Mouse (Mus musculus): ENCODE results near the gene Myh9. TPM values are rescaled to one million over a fixed set of nuclear protein-coding genes. Genes with fewer than 3 reads are reported as not detected.
A peak's percentile ranks its signal among the peaks of the same experiment; 100 is the strongest.

The Myh9 gene
- total RNA-seq, 1 experiment = 152 TPM

DNA sequence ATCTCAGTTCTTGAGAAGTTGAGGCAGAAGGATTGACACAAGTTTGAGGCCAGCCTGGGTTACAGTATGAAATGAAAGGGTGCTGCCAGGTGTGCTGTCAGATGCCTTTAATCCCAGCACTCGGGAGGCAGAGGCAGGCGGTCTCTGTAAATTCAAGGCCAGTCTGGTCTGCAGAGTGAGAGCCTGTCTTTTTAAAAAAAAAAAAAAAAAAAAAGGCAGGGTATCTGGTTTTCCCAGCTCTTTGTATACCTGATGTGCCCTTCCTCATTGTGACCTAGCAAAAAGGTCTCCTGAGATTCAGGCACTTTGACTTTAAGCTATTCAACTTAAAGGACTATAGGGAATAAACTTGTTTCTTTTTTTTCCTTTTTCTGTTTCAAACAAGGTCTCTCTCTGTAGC is 10.0 kb upstream of the Myh9 start:
- peaks cover 28 to 30% of the 10 kb centered on the region in 2 experiments for H3K4me1 ChIP-seq (ENCODE audit: control insufficient read depth in 2 of 2, insufficient read depth in 2 of 2, low read length in 2 of 2, poor library complexity in 1 of 2)
- H3K9me3 ChIP-seq (ENCODE audit: control insufficient read depth, insufficient read depth, low read depth, low read length) = no peaks in the 10 kb centered on the region
- DNase-seq (ENCODE audit: low read depth, low spot score) = no peak
- TF ChIP-seq ZNF384 (IDR thresholded peaks at IDR 0.05; ENCODE audit: low read depth, low read length) = 0 out of 2 replicates have a peak, but pooled peaks have one; percentile 53
- TF ChIP-seq HCFC1 (IDR thresholded peaks at IDR 0.05; ENCODE audit: borderline replicate concordance, insufficient read depth, low read length) = no peak
- no peak overlapping the region for H3K4me3 ChIP-seq (ENCODE audit: insufficient read depth in 1 of 2, low read depth in 1 of 2, low read length in 2 of 2, poor library complexity in 1 of 2, severe bottlenecking in 1 of 2)
- H3K9ac ChIP-seq (ENCODE audit: insufficient read depth, low read depth, low read length, poor library complexity, severe bottlenecking) = no peak overlapping the region
- no peak overlapping the region; the same call in 1 of the 2 replicates for H3K27ac ChIP-seq (ENCODE audit: insufficient read depth, low read depth, low read length, poor library complexity, severe bottlenecking)
- in situ Hi-C loops (cut with MboI; ENCODE audit: low sequenced_read_pairs in 2 of 2, unreplicated experiment in 2 of 2) = no loop called here
- H3K36me3 ChIP-seq (ENCODE audit: control insufficient read depth, insufficient read depth, low read length, poor library complexity, severe bottlenecking) = no peaks in the 10 kb centered on the region

DNA sequence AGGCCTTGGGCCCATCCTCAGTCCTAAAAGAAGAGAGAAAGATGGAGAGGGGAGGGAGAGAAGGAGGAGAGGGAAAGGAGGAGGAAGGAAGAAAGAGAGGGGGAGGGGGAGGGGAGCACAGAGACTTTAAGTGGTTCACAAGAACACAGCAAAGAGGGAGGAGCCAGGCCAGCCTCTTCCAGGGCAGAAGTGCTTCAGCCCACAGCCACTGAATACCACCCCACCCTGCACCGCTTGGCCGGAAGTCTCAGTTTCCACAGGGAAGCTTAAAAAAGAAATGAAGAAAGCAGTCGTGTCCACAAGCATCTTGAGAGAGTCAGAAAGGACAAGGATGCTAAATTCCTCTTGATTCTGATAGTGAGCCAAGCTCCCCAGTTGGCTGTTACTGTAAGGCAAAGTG is 9.2 kb upstream of the Myh9 start:
- no peaks in the 10 kb centered on the region for H3K36me3 ChIP-seq (ENCODE audit: control insufficient read depth, insufficient read depth, low read length, poor library complexity, severe bottlenecking)
- H3K4me1 ChIP-seq (ENCODE audit: control insufficient read depth in 2 of 2, insufficient read depth in 2 of 2, low read length in 2 of 2, poor library complexity in 1 of 2) = peaks cover 27 to 28% of the 10 kb centered on the region in 2 experiments
- peak; percentile 71 for DNase-seq (ENCODE audit: low read depth, low spot score)
- in situ Hi-C loops (cut with MboI; ENCODE audit: low sequenced_read_pairs in 2 of 2, unreplicated experiment in 2 of 2) = no loop called here
- TF ChIP-seq MAFK (IDR thresholded peaks at IDR 0.05; ENCODE audit: insufficient read depth, low read depth, low read length) = no peak
- peak overlapping the region; percentile 72; the same call in 1 of the 2 replicates for H3K27ac ChIP-seq (ENCODE audit: insufficient read depth, low read depth, low read length, poor library complexity, severe bottlenecking)
- H3K9ac ChIP-seq (ENCODE audit: insufficient read depth, low read depth, low read length, poor library complexity, severe bottlenecking) = peak overlapping the region; percentile 5; the same call in 1 of the 2 replicates
- peak overlapping the region; percentile 19 to 30; a peak in 2 of 4 replicates for H3K4me3 ChIP-seq (ENCODE audit: insufficient read depth in 1 of 2, low read depth in 1 of 2, low read length in 2 of 2, poor library complexity in 1 of 2, severe bottlenecking in 1 of 2)
- no peaks in the 10 kb centered on the region for H3K9me3 ChIP-seq (ENCODE audit: control insufficient read depth, insufficient read depth, low read depth, low read length)

DNA sequence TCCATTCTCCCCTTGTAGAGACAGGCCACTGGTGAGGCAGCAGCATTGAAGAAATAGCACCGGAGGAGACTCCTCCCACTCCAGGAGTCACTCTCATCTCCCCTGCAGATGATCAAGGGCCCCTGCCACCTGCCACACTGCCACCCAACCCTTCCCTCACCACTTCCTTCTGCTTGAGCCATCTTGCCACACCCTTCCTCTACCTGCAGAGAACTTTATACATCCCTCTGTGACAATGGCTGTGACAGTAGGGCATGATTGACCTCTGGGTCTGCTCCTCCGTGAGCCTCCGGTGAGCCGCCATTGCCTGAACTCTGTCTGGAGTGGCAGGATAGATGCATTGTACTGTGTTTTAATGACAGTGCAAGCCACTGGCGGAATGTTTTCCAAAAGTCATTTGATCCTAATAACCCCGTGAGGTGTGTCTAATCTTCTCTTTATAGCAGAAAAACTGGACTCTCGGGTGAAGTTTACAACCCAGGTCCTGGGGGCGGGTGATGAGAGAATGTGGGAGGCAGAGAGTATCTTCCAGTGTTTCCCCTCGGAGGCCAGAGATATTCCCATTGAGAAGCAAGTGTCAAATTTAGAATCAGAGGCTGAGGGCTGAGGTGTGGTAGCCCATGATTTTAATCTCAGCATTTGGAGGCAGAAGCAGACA is 7.7 kb upstream of the Myh9 start:
- TF ChIP-seq MAFK (IDR thresholded peaks at IDR 0.05; ENCODE audit: insufficient read depth, low read depth, low read length) (no peak), HCFC1 (IDR thresholded peaks at IDR 0.05; ENCODE audit: borderline replicate concordance, insufficient read depth, low read length) (no peak), ZC3H11A (IDR thresholded peaks at IDR 0.05; ENCODE audit: borderline replicate concordance, low read depth, low read length) (no peak), ZNF384 (IDR thresholded peaks at IDR 0.05; ENCODE audit: low read depth, low read length) (no peak), CHD2 (IDR thresholded peaks at IDR 0.05; ENCODE audit: low read depth, low read length) (no peak)
- H3K36me3 ChIP-seq (ENCODE audit: control insufficient read depth, insufficient read depth, low read length, poor library complexity, severe bottlenecking) = no peaks in the 10 kb centered on the region
- no peak for DNase-seq (ENCODE audit: low read depth, low spot score)
- H3K9ac ChIP-seq (ENCODE audit: insufficient read depth, low read depth, low read length, poor library complexity, severe bottlenecking) = peak overlapping the region; percentile 61
- H3K4me1 ChIP-seq (ENCODE audit: control insufficient read depth in 2 of 2, insufficient read depth in 2 of 2, low read length in 2 of 2, poor library complexity in 1 of 2) = peaks cover 22 to 28% of the 10 kb centered on the region in 2 experiments
- peak overlapping the region; percentile 71 for H3K27ac ChIP-seq (ENCODE audit: insufficient read depth, low read depth, low read length, poor library complexity, severe bottlenecking)
- no peaks in the 10 kb centered on the region for H3K9me3 ChIP-seq (ENCODE audit: control insufficient read depth, insufficient read depth, low read depth, low read length)
- peak overlapping the region in 1 of 2 experiments; percentile 45; a peak in 2 of 4 replicates for H3K4me3 ChIP-seq (ENCODE audit: insufficient read depth in 1 of 2, low read depth in 1 of 2, low read length in 2 of 2, poor library complexity in 1 of 2, severe bottlenecking in 1 of 2)
- in situ Hi-C loops (cut with MboI; ENCODE audit: low sequenced_read_pairs in 2 of 2, unreplicated experiment in 2 of 2) = no loop called here

DNA sequence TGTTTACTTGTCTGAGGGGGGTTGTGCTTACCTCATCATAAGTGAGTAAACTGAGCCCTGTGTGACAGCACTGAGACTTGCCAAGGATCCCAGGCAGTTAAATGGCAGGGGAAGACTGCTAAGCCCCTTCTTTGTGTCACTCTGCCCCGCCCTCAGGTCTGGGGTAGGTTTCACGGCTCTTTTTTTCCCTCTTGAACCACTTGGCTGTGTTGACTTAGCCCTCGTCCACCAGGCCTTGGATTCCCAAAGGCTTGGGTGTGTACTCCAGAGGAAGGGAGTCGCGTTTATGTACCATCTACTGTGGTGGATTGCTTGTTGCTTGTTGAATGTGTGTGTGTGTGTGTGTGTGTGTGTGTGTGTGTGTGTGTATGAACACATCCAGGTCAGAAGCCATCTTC is 7.1 kb upstream of the Myh9 start:
- TF ChIP-seq ZC3H11A (IDR thresholded peaks at IDR 0.05; ENCODE audit: borderline replicate concordance, low read depth, low read length) (no peak), MAFK (IDR thresholded peaks at IDR 0.05; ENCODE audit: insufficient read depth, low read depth, low read length) (no peak), CHD2 (IDR thresholded peaks at IDR 0.05; ENCODE audit: low read depth, low read length) (no peak), HCFC1 (IDR thresholded peaks at IDR 0.05; ENCODE audit: borderline replicate concordance, insufficient read depth, low read length) (no peak), ZNF384 (IDR thresholded peaks at IDR 0.05; ENCODE audit: low read depth, low read length) (no peak)

More for the DNA sequence above, 7.1 kb upstream of the Myh9 start:
- Histone ChIP-seq H3K27ac (ENCODE audit: insufficient read depth, low read depth, low read length, poor library complexity, severe bottlenecking) (peak overlapping the region; percentile 71), H3K36me3 (ENCODE audit: control insufficient read depth, insufficient read depth, low read length, poor library complexity, severe bottlenecking) (no peaks in the 10 kb centered on the region), H3K9ac (ENCODE audit: insufficient read depth, low read depth, low read length, poor library complexity, severe bottlenecking) (no peak overlapping the region; the same call in 1 of the 2 replicates), H3K4me3 (ENCODE audit: insufficient read depth in 1 of 2, low read depth in 1 of 2, low read length in 2 of 2, poor library complexity in 1 of 2, severe bottlenecking in 1 of 2) (no peak overlapping the region), H3K9me3 (ENCODE audit: control insufficient read depth, insufficient read depth, low read depth, low read length) (no peaks in the 10 kb centered on the region), H3K4me1 (ENCODE audit: control insufficient read depth in 2 of 2, insufficient read depth in 2 of 2, low read length in 2 of 2, poor library complexity in 1 of 2) (peaks cover 22 to 28% of the 10 kb centered on the region in 2 experiments)
- in situ Hi-C loops (cut with MboI; ENCODE audit: low sequenced_read_pairs in 2 of 2, unreplicated experiment in 2 of 2) = no loop called here
- DNase-seq (ENCODE audit: low read depth, low spot score) = no peak

Measured in ES-E14 (cell line).